Mouse (Mus musculus): ENCODE measurements around the gene Zswim4.
A peak's percentile ranks its signal among the peaks of the same experiment; 100 is the strongest.

Gene Zswim4

DNA sequence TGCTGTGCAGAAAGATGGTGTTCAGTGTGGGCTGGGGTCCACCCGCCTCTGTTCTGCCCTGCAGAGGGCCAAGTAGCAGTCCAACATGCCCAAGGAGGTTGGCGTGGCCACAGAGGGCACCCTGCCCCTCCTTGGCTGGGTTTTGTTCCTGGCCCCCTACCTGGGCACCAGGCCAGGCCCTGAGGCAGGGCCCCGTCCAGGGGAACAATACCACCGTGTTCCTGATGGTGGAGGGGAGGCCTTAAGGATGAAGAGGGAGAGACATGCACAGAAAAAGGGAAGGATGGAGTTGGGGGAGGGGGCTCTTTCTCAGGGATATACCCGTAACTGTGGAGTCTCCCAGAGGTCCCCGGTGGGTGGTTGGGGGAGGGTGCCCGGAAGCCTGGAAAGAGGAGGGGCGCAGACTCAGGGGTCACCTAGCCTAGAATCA lies 36.7 kb downstream of the Zswim4 start:
- DNase-seq (ENCODE audit: low spot score in 2 of 2) = no peak

DNA sequence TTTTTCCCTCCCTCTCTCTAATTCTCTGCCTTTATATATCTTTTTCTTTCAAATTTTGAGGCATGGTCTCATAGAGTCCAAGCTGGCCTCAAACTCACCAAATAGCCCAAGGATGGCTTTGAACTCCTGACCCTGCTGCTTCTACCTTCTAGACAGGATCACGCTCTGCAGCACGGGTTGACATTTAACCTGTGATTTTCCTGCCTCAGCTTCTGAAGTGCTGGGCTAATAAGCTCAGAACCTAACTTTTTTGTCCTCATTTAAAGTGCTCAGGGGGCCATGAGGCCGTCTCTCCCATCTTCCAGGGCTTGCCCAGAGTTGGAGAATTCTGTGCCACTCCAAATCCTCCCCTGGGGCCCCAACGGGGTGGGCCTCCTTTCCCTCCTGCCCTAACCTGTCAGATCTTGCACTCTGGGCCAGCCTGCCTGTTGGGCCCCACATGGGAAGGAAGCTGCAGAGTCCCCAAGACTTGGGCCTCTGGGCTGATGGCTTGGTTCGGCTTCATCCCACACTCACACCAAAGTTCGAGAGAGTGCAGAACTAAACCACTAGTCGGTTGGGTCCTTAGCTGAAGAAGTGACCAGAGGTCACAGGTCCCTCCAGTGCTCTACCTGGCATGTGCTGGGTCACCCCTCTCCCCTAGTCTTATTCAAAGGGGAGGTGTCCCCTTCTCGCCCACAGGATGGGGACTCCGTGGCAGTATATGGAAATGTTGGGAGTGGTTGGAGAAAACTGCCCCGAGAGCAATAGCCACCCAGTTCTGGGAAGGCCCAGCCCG lies 37.3 kb downstream of the Zswim4 start:
- DNase-seq (ENCODE audit: low spot score in 2 of 2) = no peak

DNA sequence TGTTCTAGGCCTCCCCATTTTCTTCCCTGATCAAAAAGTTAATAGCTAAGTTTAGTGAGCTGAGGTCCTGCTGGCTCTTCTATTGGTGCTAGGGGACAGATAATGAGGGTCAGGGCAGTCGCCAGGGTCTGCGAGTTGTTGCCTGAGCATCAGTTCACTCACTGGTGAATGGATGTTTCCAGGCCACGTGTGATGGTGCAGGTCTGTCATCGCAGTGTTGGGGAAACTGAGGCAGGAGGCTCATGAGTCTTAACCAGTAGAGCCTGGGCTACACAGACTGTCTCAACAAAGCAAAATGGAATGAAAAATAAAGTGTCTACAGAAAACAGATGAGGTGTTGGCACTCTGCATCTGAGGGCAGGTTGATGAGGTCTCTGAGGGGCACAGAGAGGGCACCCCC lies 38.0 kb downstream of the Zswim4 start:
- DNase-seq (ENCODE audit: low spot score in 2 of 2) = no peak

DNA sequence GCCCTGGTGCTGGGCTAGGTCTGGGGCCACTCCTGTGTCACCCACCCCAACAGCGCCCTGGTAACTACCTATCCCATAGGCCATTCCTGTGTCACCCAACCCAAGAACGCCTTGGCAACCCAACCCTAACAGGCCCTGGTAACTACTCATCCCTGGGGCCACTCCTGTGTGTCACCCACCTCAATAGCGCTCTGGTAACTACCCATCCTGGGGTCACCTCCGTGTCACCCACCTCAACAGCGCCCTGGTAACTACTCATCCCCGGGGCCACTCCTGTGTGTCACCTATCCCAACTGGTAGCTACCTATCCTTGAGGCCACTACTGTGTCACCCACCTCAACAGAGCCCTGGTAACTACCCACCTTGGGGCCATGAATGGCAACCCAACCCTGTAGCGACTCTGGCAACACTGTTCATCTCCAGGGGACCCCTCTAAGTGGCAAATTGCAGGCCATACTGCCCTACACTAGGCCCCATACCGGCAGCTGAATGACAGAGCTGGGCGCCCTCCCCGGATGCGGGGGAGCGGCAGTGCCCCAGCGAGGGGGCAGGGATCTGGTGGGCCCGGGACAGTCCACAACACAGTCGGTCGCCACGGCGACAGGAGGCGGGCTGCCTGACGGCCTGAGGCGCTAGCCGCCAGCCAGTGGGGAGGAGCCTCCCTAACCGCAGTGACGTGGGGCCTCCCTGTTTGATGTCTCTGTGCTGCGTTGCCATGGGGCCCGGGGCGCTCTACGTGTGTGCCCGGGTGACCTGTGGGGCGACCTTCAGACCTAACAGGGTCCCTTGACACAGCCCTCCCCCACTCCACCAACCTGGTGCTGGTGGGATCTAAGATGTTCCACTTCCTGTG lies 38.7 kb downstream of the Zswim4 start:
- DNase-seq (ENCODE audit: low spot score in 2 of 2) = peak; percentile 80 to 84

DNA sequence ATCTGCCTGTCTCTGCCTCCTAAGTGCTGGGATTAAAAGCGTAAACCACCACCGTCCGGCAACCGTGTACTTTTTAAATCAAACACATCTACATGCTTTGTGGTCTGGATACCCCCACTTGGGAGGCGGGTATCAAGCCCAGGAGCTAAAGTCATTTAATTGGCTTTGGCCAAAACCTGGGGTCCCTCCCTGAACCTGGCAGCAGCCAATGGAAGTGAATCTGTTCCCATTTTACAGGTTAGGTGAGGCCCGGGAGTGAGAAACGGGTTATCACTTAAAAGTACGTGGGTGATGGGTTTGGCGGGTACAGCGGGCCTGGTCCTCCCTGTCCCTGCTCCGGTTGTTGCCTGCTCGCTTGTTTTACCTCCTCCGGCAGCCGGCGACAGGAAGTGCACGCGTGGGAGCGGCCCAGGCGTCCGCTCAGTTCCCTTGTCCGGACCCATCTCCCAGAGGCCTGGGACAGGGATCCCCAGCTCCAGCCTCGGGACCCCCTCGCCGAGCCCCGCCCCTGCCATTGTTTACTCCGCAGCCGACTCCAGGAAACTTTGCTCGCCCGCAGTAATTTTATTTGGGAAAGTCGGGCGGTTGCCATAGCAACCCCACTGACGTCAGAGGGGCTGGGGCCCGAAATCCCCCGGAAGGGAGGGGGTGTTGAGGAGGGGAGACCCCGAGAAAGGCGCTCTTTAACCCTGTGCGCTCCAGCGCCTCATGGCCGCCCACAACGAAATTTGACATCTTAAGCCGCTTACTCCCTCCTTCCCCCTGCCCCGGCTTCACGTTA lies 39.5 kb downstream of the Zswim4 start:
- DNase-seq (ENCODE audit: low spot score in 2 of 2) = peak; percentile 74 to 75

DNA sequence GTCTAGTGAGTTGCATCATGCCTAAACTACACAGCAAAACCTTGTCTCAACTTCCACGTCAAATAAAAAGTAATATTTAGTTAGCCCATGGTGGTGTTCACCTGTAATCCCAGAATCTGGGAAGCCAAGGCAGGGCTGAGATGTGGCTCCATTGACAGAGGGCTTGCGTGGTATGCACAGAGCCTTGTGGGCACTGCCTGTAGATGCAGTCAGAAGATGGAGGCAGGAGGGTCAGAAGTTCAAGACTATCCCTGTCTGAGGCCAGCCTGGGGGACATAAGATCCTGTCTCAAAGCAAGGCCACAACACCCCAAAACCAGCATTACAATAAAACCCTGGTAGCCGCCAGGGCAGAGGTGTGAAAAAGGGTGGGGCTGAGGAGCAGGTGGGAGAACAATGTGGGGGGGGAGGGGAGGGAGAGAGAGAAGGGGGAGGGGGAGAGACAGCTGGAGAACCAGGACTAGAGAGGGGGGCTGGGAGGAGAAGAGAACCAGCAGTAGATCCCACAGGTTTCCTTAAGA lies 42.6 kb downstream of the Zswim4 start:
- DNase-seq (ENCODE audit: low spot score in 2 of 2) = no peak

DNA sequence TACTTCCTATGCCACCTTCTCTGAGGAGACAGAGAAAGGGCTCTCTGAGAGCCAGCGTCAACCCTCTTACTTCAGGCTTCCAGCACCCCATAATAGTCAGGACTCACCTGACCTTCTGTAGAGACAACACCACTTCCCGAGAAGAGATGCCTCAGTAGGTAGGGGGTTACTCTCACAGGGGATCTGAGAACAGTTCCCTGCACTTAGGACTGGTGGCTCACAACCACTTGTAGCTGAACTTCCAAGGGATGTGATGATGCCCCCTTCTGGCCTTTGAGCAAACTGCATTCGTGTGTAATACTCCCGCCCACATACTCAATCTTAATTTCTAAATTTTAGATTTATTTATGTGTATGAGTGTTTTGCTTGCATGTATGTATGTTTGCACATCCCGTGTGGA lies 43.3 kb downstream of the Zswim4 start:
- no peak for DNase-seq (ENCODE audit: low spot score in 2 of 2)

DNA sequence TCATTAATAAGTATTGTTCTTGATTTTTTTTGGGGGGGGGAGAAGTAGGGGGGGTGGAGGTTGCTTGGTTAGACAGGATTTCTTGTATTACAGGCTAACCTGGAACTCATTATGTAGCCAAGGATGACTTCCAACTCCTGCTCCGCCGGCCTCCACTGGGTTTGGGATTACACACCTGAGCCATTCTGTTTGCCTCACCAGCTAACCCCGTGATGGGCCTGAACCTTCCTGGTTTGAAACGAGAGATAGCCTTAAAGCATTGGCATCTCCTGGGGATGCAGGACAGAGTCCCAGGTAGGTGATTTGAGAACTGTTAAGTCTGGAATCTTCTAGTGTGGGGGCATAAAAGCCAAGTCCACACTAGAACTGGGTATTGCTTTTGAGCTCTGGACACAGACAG lies 43.7 kb downstream of the Zswim4 start:
- no peak for DNase-seq (ENCODE audit: low spot score in 2 of 2)

DNA sequence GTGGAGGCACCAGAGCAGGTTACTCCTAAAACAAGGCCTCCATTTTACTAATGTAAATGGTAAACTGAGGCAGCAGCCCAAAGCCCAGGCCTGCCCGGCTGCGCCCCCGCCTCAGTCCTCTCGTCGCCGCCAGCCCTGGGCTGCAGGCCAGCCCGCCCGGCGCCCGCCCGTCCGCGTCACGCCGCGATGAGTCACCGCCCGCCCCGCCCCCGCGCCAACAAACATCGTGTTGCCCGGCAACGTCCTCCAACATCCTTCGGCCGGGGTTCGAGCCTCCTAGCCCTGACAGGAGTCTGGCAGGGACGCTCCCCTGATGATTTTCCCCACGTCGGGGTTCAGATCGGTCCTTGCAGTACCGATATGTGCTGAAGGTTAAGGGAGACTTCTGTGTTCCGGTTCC lies 44.3 kb downstream of the Zswim4 start:
- peak; percentile 58 to 60 for DNase-seq (ENCODE audit: low spot score in 2 of 2)

DNA sequence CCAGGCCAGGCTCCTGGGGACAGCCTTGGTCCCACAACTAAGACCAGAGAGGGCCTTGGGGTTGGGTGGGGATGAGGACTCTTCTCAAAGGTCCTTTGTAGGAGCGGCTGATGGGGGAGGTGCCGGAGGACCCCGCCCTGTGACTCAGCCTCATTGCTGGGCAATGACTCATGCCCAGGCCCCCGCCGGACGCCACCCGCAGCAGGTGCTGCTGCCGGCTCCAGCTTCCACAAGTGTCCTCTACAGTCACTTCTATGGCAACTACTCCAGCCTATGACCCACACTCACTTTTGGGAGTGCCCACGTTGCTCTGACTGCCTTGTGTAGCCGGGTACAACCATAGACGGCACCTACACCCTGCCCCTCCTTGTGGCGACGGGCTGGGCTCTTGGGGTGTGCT lies 44.8 kb downstream of the Zswim4 start:
- DNase-seq (ENCODE audit: low spot score in 2 of 2) = no peak

DNA sequence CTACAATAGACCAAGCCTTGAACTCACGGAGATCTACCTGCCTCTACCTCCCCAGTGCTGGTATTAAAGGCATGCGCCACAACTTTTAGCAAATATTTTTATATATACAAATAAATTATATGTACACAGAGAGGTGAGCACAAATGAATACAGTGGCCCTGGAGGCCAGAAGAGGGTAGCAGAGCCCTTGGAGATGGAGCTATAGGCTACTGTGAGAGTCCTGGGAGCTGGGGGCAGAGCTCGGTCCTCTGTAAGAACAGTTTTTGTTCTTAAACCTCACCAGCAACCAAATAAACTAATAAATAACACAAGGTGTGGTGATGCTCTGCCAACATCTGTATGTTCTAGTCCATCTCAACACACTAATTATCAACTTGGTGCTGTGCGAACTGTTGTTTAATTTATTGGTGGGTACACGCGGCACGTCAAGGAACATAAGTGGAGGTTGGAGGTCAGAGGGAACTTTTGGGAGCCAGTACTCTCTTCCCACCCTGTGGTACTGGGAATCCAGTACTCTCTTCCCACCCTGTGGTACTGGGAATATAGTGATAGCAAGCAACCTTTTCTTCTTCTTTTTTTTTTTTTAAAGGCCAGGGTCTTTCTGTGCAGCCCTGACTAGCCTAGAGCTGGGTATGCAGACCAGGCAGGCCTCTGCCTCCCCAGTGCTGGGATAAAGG lies 46.5 kb downstream of the Zswim4 start:
- DNase-seq (ENCODE audit: low spot score in 2 of 2) = no peak

DNA sequence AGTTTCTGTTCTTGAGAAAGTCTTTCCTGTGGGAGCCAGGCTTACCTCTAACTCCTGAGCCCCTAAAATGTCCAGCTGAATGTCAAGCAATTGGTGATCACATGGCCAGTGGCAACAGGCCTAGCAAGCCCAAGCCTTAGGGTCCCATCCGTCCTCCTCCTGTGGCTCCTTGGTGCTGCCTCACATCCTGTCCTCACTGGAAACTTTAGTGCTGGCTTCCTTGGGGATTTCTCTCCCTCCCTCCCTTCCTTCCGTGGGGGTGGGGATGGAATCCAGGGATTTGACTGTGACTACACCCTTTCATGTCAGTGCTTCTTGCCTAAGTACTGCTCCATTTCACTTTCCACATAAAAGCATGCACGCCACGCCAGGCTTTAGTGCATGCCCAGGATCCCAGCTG lies 47.3 kb downstream of the Zswim4 start:
- DNase-seq (ENCODE audit: low spot score in 2 of 2) = no peak

DNA sequence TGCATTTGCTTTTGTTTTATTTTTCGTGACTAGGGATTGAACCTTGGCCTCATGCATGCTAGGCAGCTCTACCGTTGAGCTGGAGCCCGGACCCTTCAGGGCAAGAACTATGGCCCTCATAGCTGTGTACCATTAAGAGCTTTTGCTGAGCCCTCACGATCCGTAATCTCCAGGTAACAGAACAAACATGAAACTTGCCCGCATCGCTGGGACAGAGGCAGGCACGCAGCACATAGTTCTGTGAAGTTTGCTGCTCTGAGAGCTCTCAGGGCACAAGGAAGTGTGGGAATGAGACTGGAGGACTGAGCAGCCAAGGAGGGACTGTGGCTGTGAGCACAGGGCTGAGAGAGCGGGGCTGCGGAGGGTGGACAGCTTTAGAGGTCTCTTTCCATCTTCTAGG lies 48.2 kb downstream of the Zswim4 start:
- no peak for DNase-seq (ENCODE audit: low spot score in 2 of 2)

DNA sequence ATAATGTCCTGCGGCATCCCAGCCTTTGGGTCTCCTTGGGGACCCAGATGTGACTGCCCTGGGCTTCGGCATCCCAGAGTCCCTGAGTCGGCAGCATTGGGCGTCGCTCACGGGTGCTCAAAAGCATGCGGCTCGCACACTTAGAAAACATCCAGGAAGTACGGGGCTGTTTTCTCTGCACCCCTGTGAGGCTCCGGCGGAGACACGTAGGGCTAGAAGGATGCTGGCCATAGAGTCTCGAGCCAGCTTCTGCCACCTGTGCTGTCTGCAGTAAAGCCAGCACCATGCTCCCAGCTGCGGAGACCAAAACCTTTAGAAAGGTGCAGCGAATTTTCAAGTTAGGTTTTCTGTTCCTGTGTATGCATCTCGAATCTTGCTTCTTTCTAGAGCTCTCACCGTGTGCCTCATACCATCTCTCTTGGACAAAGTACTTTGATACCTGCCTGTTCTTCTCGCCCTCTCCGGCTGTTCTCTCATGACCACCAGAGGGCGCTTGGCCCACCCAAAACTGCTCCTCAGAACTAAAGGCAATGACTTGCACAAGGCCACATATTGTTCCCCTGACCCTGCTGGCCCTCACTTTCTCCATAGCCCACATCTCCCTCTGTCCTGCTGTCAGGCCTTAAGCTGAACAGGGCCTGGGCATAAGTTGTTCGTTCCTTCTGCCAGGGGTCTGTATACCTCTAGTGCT lies 49.6 kb downstream of the Zswim4 start:
- DNase-seq (ENCODE audit: low spot score in 2 of 2) = peak in 1 of 2 experiments; percentile 54

DNA sequence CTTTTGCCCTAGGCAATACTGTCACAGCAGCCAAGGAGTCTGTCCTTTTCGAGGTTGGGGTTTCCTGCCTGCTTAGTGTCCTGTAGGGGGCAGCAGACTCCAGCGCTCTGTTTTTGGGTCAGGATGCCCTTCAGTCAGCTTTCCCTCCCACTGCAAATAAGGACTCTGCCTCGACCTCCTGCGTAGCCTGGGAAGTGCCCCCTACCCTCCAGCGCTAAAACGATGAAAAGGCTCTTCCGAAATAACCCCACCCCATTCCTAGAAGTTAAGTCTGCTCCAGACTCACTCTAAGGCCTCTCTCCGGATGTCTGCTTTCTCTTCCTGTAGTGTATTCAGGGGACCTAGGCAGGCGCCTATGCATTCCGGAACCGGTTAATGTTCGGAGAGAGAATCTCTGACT lies 50.3 kb downstream of the Zswim4 start:
- peak; percentile 77 to 83 for DNase-seq (ENCODE audit: low spot score in 2 of 2)

DNA sequence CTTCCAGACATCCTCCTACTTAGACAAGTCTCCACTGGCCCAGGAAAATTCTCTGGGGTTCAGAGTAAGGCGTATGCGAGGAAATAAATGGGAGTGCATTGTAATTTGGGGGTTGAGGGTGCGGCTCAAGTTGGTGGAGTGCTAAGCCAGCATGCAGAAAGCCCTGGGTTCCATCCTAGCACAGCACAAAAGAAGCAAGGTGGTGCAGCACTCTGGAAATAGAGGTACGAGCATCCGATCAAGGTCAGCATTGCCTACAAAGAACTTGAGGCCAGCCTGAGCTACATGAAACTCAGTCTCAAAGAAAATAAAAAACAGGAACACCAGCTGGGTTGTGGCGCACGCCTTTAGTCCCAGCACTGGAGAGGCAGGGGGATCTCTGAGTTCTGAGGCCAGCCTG lies 51.7 kb downstream of the Zswim4 start, which contains the start of gene Nanos3:
Gene Nanos3, minus strand, starts transcription at position 101 of the 400 bp plus-strand sequence.
- no peak for DNase-seq (ENCODE audit: low spot score in 2 of 2)

DNA sequence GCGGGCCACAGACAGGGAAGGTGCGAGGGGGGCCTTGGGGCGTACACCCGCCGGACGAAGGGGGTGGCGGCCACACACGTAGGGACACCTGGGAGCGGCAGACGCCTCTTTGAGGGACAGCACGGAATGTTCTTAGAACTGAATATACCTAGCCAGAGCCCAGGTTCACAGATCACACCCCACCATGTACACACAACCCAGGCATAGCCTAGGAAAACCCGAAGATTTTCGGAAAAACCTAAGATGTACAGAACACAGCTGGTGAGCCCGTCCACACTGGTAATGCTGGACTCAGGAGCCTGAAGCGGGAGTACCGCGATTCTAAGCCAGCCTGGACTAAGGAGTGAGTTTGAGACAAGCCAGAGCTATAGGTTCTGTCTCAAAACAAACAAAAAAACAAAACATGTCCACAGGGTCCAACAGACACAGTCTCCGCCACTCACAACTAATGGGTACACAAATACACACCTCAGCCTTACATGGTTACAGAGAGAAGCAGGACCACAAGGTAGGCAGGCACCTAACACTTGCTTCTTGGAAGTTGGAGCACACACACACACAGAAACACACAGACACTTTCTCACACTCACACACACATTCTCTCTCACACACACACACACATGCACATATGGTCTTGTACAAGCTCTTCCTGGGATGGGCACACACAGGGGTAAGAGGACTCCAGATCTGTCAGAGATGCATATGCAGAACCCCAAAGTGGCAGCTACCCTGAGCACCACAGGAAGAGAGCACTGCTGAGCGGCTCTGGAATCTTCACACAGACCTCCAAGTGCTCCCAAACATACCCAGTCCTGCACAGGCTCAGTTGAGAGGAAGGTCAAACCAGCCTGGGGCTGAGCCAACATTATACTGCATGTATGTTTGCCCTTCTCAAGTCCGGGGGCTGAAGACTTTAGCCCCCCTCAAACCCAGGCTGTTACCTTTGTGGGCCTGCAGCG lies 52.5 kb downstream of the Zswim4 start:
- peak in 1 of 2 experiments; percentile 19 for DNase-seq (ENCODE audit: low spot score in 2 of 2)

DNA sequence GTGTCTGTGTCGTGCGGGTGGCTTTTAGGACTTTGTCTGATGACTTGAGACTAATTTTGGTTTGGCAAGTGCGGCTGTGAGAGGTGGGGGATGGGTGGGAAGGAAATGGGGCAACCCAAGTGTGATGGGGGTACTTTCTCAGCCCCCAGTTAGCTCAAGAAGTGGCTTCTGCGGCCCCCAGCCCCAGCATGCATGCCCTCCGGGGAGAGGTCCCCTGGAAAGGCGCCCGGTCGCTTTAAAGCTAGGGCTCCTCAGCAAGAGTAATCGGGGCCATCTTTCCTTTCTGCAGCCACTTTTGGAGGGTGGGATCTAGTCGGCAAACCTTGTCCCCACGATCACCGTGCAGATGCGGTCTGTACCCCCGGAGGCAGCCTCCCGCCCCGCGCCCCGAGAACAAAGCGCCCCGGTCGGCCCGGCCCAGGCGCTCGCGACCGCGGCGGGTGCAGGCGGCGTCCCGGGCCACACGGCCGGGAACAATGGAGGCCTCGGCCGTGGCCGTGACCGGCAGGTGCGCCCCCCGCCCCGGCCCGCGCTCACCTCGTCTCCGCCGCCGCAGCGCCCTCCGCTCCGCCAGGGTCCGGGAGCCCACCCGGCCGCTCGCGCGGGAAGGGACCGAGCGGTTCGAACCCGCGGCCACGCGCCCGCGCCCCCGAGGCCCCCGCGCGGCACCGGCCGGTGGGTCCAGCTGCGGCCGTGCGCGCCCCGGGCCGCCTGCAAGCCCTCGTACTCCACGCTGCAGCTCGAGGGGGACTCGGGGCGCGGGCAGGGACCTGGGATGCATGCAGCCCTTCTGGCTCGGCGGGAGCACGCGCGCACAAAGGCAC lies 53.4 kb downstream of the Zswim4 start:
- no peak for DNase-seq (ENCODE audit: low spot score in 2 of 2)

DNA sequence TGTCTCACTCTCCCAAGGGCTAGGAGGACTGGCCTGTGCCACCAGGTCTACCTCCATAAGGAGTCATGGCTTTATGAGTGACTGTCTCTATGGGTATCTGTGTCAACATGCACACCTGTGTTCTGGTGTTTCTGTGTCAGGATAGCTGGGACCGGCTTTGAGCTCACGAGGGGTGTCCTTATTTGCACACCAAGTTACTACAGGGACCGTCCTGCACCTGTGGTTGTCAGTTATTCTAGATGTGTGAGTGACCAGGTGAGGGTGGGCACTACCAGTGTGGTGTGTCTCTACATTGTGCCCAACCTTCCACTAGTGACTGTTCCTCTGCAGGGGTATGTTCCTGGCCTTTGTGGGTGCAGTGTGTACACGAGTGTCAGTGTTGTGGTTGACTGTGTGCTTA lies 54.0 kb downstream of the Zswim4 start:
- DNase-seq (ENCODE audit: low spot score in 2 of 2) = no peak

Measured in frontal cortex, postnatal 36 days (tissue).